Mouse (Mus musculus): Measurements from ENCODE around the gene Olfr736. TPM values are rescaled to one million over a fixed set of nuclear protein-coding genes. Genes with fewer than 3 reads are reported as not detected.

Olfr736 gene
- polyA plus RNA-seq, 1 experiment: not detected

- Histone ChIP-seq H3K4me1 (ENCODE audit: control insufficient read depth, insufficient read depth, low read length) (no peaks in the 10 kb centered on the region), H3K27ac (ENCODE audit: control insufficient read depth, insufficient read depth, low read depth, low read length) (no peak within 1 kb of the TSS)
- TF ChIP-seq POLR2A (IDR thresholded peaks at IDR 0.05; ENCODE audit: control insufficient read depth, low read depth, low read length) (no peak), CTCF (IDR thresholded peaks at IDR 0.05; ENCODE audit: control insufficient read depth, insufficient read depth, insufficient replicate concordance, low read depth, low read length) (no peak)
Measured at GRCm38 (mm10) chr14:50407268-50407667, 26.3 kb downstream of the Olfr736 start, which contains the start of gene Olfr738. Olfr738 (plus strand) TSS chr14:50407568.

DNA sequence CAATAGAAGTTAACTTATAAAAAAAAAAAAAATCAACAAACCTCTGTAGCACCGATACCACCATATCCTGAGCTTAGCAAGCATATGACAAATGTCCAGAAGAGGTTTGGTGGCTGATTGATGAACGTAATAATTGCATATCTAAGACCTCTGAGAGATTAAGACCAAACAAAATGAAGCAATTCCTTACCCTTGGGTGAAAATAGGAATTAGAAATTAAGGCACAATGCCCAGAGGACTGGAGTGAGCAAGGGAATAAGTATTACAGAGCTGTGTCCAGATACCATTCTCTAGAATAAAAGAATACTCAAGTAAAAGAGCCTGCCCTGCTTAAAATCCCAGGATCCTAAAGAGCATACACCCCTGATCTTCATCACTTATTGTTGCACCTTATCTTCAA is 37.4 kb downstream of the Olfr736 start, which contains the start of gene Olfr739:
Olfr739 (plus strand) TSS at position 301 of the 400 bp plus-strand sequence.
- Histone ChIP-seq H3K4me3 (ENCODE audit: control insufficient read depth, low read depth, low read length) (no peak within 1 kb of the TSS), H3K4me1 (ENCODE audit: control insufficient read depth, insufficient read depth, low read length) (no peaks in the 10 kb centered on the region), H3K36me3 (ENCODE audit: control insufficient read depth, insufficient read depth, low read length) (no peaks in the 10 kb centered on the region), H3K27ac (ENCODE audit: control insufficient read depth, insufficient read depth, low read depth, low read length) (no peak within 1 kb of the TSS), H3K27me3 (ENCODE audit: control insufficient read depth, insufficient read depth, low read length) (no peaks in the 10 kb centered on the region)
- TF ChIP-seq POLR2A (IDR thresholded peaks at IDR 0.05; ENCODE audit: control insufficient read depth, low read depth, low read length) (no peak), CTCF (IDR thresholded peaks at IDR 0.05; ENCODE audit: control insufficient read depth, insufficient read depth, insufficient replicate concordance, low read depth, low read length) (no peak)

More at GRCm38 (mm10) chr14:50407268-50407667, 26.3 kb downstream of the Olfr736 start, which contains the start of gene Olfr738:
- Histone ChIP-seq H3K27me3 (ENCODE audit: control insufficient read depth, insufficient read depth, low read length) (no peaks in the 10 kb centered on the region), H3K4me3 (ENCODE audit: control insufficient read depth, low read depth, low read length) (no peak within 1 kb of the TSS), H3K36me3 (ENCODE audit: control insufficient read depth, insufficient read depth, low read length) (no peaks in the 10 kb centered on the region)

Other genes starting within 250 kb of the Olfr736 start
- gene Olfr728, start 238.5 kb upstream of the Olfr736 start, polyA plus RNA-seq (2012; rRNA removed): not detected in 2 replicates
- not detected in 2 replicates for gene Olfr729, start 228.3 kb upstream of the Olfr736 start, polyA plus RNA-seq (2012; rRNA removed)
- gene Olfr730, start 193.0 kb upstream of the Olfr736 start, polyA plus RNA-seq (2012; rRNA removed): not detected in 2 replicates
- 0.06 TPM in 1 of 2 replicates, not detected in the other for gene Olfr731, start 139.3 kb upstream of the Olfr736 start, polyA plus RNA-seq (2012; rRNA removed)
- gene Olfr732, start 97.0 kb upstream of the Olfr736 start, polyA plus RNA-seq (2012; rRNA removed): 0.14 and 0.17 TPM in 2 replicates
- 0.13 TPM in 1 of 2 replicates, not detected in the other for gene Olfr733, start 79.6 kb upstream of the Olfr736 start, polyA plus RNA-seq (2012; rRNA removed)
- gene Olfr734, start 54.4 kb upstream of the Olfr736 start, polyA plus RNA-seq (2012; rRNA removed): 0.10 and 0.37 TPM in 2 replicates
- gene Olfr735, start 32.3 kb upstream of the Olfr736 start, polyA plus RNA-seq (2012; rRNA removed): 0.12 and 0.21 TPM in 2 replicates
- gene Tlr11, start 23.2 kb upstream of the Olfr736 start, polyA plus RNA-seq (2012; rRNA removed): 0.04 TPM in 1 of 2 replicates, not detected in the other
- gene Olfr738, start 26.4 kb downstream of the Olfr736 start, polyA plus RNA-seq (2012; rRNA removed): 0.11 TPM in 1 of 2 replicates, not detected in the other
- gene Olfr739, start 37.5 kb downstream of the Olfr736 start, polyA plus RNA-seq (2012; rRNA removed): not detected in 2 replicates
- gene Olfr740, start 64.4 kb downstream of the Olfr736 start, polyA plus RNA-seq (2012; rRNA removed): not detected in 2 replicates
- gene Olfr741, start 91.6 kb downstream of the Olfr736 start, polyA plus RNA-seq (2012; rRNA removed): not detected in 2 replicates
- gene Olfr742, start 122.4 kb downstream of the Olfr736 start, polyA plus RNA-seq (2012; rRNA removed): not detected in 2 replicates
- 0.04 TPM in 1 of 2 replicates, not detected in the other for gene Olfr743, start 140.7 kb downstream of the Olfr736 start, polyA plus RNA-seq (2012; rRNA removed)
- gene Olfr744, start 233.7 kb downstream of the Olfr736 start, polyA plus RNA-seq (2012; rRNA removed): not detected in 2 replicates

All from testis, adult 2 months (tissue).